In genomic region chr1:36113670-36114069, GRCm38 (mm10) we compare ENCODE assay signal across 19 mouse cellular contexts. TPM values are rescaled to one million over a fixed set of nuclear protein-coding genes. Genes with fewer than 3 reads are reported as not detected.
DNase-seq lines count a peak whose midpoint lies in the region; ATAC-seq and TF ChIP-seq lines count a peak whose summit lies in the region.
"Had no signal": no experiment of that assay in that cellular context is flagged by ENCODE, and none has a peak within 500 bp of the region (broad histone marks: within the 10 kb centered on the region; RNA-seq: fewer than 3 reads in every experiment).

No protein-coding gene starts in this region.

- no peak for TF ChIP-seq CTCF in midbrain, postnatal 0 days (IDR thresholded peaks at IDR 0.05)

- no peaks in the 10 kb centered on the region for H3K9me3 ChIP-seq in midbrain, postnatal 0 days (ENCODE audit: low read length)
- H3K9me3 ChIP-seq: G1E had no signal

- H3K9ac ChIP-seq in midbrain, postnatal 0 days (replicated peaks; ENCODE audit: low read length, poor library complexity, severe bottlenecking): no peak overlapping the region

- DNase-seq in A20 (ENCODE audit: low read depth, low spot score): peak; percentile 52
- no peak for DNase-seq in midbrain, postnatal 0 days (ENCODE audit: low spot score)
- no peak for DNase-seq in right cerebral cortex, adult 18-20 months
- DNase-seq: adrenal gland, adult 2 months; adrenal gland, adult 8-10 months; adrenal gland, postnatal 10 days; adrenal gland, postnatal 14 days; adrenal gland, postnatal 25 days; adrenal gland, postnatal 36 days; cerebellum, adult 11 months; cerebellum, adult 11-12 months; cerebellum, adult 18-20 months; cerebellum, adult 2 months had no signal

- no peaks in the 10 kb centered on the region for H3K36me3 ChIP-seq in midbrain, postnatal 0 days (ENCODE audit: insufficient read depth, low read length)
- H3K36me3 ChIP-seq: G1E had no signal

- H3K4me3 ChIP-seq in midbrain, postnatal 0 days (ENCODE audit: low read depth, low read length): no peak overlapping the region

- 88% methylated on average over 8 of the region's 8 CpGs for WGBS in midbrain, postnatal 0 days

- H3K27ac ChIP-seq in midbrain, postnatal 0 days (ENCODE audit: low read depth, low read length): no peak overlapping the region

- peak; percentile 66 for ATAC-seq in granulocyte monocyte progenitor cell, adult 5-6 weeks (replicated peaks; ENCODE audit: poor library complexity, severe bottlenecking)
- ATAC-seq in midbrain, postnatal 0 days (ENCODE audit: low FRiP score): no peak
- ATAC-seq: activated CD4-positive, CD25-positive, alpha-beta regulatory T cell, adult 4 months; CD4-positive, CD25-positive, alpha-beta regulatory T cell, adult 4 months; Patski had no signal

- no peaks in the 10 kb centered on the region for H3K4me1 ChIP-seq in midbrain, postnatal 0 days (ENCODE audit: insufficient read depth, low read length)

- H3K4me2 ChIP-seq in midbrain, postnatal 0 days (ENCODE audit: low read depth, low read length, poor library complexity, severe bottlenecking): no peak overlapping the region

- no peaks in the 10 kb centered on the region for H3K27me3 ChIP-seq in midbrain, postnatal 0 days (ENCODE audit: insufficient read depth, low read length)
- H3K27me3 ChIP-seq: CH12.LX, Patski had no signal

RNA-seq across cellular contexts. Expression of gene Hs6st1, which starts 45.5 kb away (rescaled TPM):
- 10.3 and 11.5 TPM in 2 replicates for total RNA-seq in granulocyte monocyte progenitor cell, adult 5-6 weeks (2014; fragmentation: Nextera tagmentation)
- total RNA-seq in granulocyte monocyte progenitor cell, adult 5-6 weeks (2017): 6.5 and 8.9 TPM in 2 replicates
- total RNA-seq in midbrain, postnatal 0 days (2014; rRNA removed): 89.8 and 104 TPM in 2 replicates
- polyA plus RNA-seq in midbrain, postnatal 0 days (2015; fragmentation: Nextera tagmentation; extraction: Ambion mirVana): 17.3 and 17.4 TPM in 2 replicates
